Mouse (Mus musculus) forebrain, embryonic 14.5 days (tissue): Measurements from ENCODE around the gene Gm10775. TPM values are rescaled to one million over a fixed set of nuclear protein-coding genes. Genes with fewer than 3 reads are reported as not detected.

ENCODE experiments used
- ATAC-seq: fragments of 200-750 bp; cut with Nextera tagmentation; 2 replicates; pipeline ENCODE4 v1.8.0; 2017; ENCODE audit warnings: mild to moderate bottlenecking, moderate library complexity
- DNase-seq: peaks from one replicate; pipeline ENCODE4 v3.0.0-alpha.2; 2015; ENCODE audit warnings: low spot score
- H3K27ac ChIP-seq: fragments of 300-500 bp; sonication (generic); 2 replicates; pipeline ENCODE4 v1.5.1; 2014; ENCODE audit warnings: low read depth, mild to moderate bottlenecking, control low read depth, low read length, moderate library complexity
- H3K27me3 ChIP-seq: fragments of 300-500 bp; sonication (generic); replicated peaks from 2 replicates; pipeline ENCODE4 v1.6.1; 2014; ENCODE audit warnings: low read length, control low read depth, mixed read lengths; ENCODE audit not compliant: control insufficient read depth, insufficient read depth
- H3K36me3 ChIP-seq: fragments of 300-500 bp; sonication (generic); 2 replicates; pipeline ENCODE4 v1.6.1; 2014; ENCODE audit warnings: low read length, control low read depth; ENCODE audit not compliant: control insufficient read depth, insufficient read depth
- H3K4me1 ChIP-seq: fragments of 300-500 bp; sonication (generic); 2 replicates; pipeline ENCODE4 v1.6.1; 2014; ENCODE audit warnings: antibody characterized with exemption, low read length, control low read depth; ENCODE audit not compliant: control insufficient read depth, insufficient read depth
- H3K4me2 ChIP-seq: fragments of 300-500 bp; sonication (generic); 2 replicates; pipeline ENCODE4 v1.6.1; 2014; ENCODE audit warnings: mild to moderate bottlenecking, control low read depth, low read length
- H3K4me3 ChIP-seq: fragments of 300-500 bp; sonication (generic); 2 replicates; pipeline ENCODE4 v1.5.1; 2014; ENCODE audit warnings: low read depth, low read length, control low read depth
- H3K9ac ChIP-seq: fragments of 300-500 bp; sonication (generic); 2 replicates; pipeline ENCODE4 v1.6.1; 2014; ENCODE audit warnings: mild to moderate bottlenecking, low read length, control low read depth, moderate library complexity
- H3K9me3 ChIP-seq: fragments of 300-500 bp; sonication (generic); replicated peaks from 2 replicates; pipeline ENCODE4 v1.6.1; 2016; ENCODE audit warnings: low read length, control low read depth, mixed read lengths; ENCODE audit not compliant: control insufficient read depth
- WGBS: fragments of 180-500 bp; shearing (Covaris S2); extraction: QIAGEN DNeasy Blood & Tissue Kit; methylation state at CpG from one replicate; pipeline ENCODE4 v1.1.7; 2014; 5-methylcytosine and 5-hydroxymethylcytosine counted together
- polyA plus RNA-seq: library from polyadenylated mRNA; unstranded; fragments of >200 nt; fragmentation: Nextera tagmentation; extraction: Ambion mirVana; gene quantifications from 2 replicates; pipeline ENCODE4 v1.2.1, GENCODE M21; 2014

The Gm10775 gene
- polyA plus RNA-seq, 1 experiment from 2014 or later, result 0.14 TPM

DNA sequence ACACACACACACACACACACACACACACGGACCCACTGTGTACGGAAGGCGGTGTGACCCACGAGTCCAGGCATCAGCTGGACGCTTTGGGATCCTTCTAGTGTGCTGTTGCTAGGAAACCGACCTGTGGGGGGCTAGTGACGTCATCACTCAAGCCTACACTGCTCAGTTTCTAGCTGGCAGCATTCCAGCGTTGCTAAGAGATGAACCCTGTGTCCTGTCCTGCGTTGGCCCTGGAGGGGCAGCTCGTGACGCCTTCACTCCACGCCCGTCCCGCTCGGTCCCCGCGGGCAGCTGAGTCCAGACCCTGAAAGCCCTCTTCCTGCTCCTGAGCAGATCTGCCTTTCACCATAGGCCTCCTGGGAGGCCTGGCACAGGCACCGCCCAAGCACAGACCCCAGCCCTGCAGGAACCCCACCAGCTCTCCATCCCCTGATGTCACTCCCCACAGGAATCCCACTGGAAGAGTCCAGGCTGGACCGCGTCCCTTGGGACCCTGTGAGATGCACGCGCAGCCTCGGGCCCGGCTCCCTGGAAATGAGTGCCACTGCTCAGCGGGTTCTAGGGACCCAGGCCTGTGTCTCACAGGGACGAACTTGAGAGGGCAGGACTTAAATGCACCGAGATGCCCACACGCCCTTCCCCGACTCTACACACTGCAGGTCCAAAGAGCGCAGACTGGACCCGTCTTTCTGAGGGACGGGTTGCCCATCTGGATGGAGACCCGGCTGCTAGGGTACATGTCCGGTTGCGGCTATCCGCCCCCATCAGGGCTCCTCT lies 974 bp upstream of the Gm10775 start:
- peak; percentile 82 for ATAC-seq

DNA sequence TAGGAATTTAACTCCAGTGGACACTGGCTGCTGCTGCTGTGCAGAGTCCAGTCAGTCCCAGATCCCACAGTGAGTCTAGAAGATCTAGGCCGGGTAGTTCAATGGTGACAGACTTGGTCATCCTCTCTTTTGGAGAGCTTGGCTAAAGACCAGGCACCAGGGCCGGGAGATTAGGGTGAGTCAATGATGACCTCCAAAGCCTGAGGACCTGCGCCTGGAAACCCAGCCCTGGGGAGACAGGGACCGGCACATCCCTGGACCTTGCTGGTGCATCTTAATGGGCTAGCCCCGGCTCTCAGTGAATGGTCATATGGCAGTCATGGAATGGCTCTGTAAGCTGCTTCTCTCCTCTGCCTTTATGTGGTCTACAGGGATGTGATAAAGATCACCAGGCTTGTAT lies 2.7 kb downstream of the Gm10775 start:
- H3K27me3 ChIP-seq, result no peaks in the 10 kb centered on the region
- ATAC-seq, result no peak
- no peak overlapping the region for H3K4me2 ChIP-seq
- H3K9ac ChIP-seq, result no peak overlapping the region
- H3K9me3 ChIP-seq, result peaks cover 78% of the 10 kb centered on the region
- H3K27ac ChIP-seq, result no peak overlapping the region
- no peak for DNase-seq
- no peaks in the 10 kb centered on the region for H3K4me1 ChIP-seq
- H3K36me3 ChIP-seq, result no peaks in the 10 kb centered on the region
- 98% methylated on average over 5 of the region's 5 CpGs for whole genome bisulfite sequencing
- no peak overlapping the region for H3K4me3 ChIP-seq

More for the DNA sequence above, 974 bp upstream of the Gm10775 start:
- Histone ChIP-seq H3K27me3 (no peaks in the 10 kb centered on the region), H3K36me3 (no peaks in the 10 kb centered on the region), H3K4me1 (no peaks in the 10 kb centered on the region), H3K4me3 (0 out of 2 replicates have a peak overlapping the region, but pooled peaks have one; percentile 6), H3K9ac (no peak overlapping the region), H3K4me2 (peak overlapping the region; percentile 36), H3K27ac (no peak overlapping the region), H3K9me3 (peaks cover 59% of the 10 kb centered on the region)
- DNase-seq, result peak; percentile 70
- 32% methylated on average over 36 of the region's 36 CpGs for WGBS

DNA sequence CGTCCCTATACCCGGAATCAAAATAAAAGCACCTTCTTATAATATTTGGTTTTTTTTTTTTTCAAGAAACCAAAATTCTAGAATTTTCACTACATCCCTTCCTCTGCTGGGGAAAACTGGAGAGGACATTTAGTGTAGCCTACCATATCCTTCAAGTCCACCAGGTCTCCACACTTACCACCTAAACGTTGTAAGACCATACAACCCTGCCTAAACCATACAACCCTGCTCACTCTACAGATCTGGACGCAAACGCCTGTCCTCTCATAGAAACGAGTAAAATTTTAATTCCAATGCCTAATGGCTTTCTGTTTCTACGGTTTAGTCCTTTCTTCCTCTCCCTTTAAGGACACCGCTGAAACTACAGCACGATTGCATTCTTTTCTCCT lies 18.6 kb downstream of the Gm10775 start:
- H3K4me2 ChIP-seq, result peak overlapping the region; percentile 58
- H3K4me1 ChIP-seq, result 0 out of 2 replicates have a peak, but pooled peaks cover 2% of the 10 kb centered on the region
- H3K36me3 ChIP-seq, result peaks cover 8% of the 10 kb centered on the region; the same call in 1 of the 2 replicates
- 15% methylated on average over 9 of the region's 9 CpGs for WGBS
- peaks cover 16% of the 10 kb centered on the region for H3K9me3 ChIP-seq
- H3K9ac ChIP-seq, result peak overlapping the region; percentile 77
- peak; percentile 43 for ATAC-seq
- no peak for DNase-seq
- no peaks in the 10 kb centered on the region for H3K27me3 ChIP-seq
- peak overlapping the region; percentile 85; the same call in 1 of the 2 replicates for H3K27ac ChIP-seq
- peak overlapping the region; percentile 59 for H3K4me3 ChIP-seq

DNA sequence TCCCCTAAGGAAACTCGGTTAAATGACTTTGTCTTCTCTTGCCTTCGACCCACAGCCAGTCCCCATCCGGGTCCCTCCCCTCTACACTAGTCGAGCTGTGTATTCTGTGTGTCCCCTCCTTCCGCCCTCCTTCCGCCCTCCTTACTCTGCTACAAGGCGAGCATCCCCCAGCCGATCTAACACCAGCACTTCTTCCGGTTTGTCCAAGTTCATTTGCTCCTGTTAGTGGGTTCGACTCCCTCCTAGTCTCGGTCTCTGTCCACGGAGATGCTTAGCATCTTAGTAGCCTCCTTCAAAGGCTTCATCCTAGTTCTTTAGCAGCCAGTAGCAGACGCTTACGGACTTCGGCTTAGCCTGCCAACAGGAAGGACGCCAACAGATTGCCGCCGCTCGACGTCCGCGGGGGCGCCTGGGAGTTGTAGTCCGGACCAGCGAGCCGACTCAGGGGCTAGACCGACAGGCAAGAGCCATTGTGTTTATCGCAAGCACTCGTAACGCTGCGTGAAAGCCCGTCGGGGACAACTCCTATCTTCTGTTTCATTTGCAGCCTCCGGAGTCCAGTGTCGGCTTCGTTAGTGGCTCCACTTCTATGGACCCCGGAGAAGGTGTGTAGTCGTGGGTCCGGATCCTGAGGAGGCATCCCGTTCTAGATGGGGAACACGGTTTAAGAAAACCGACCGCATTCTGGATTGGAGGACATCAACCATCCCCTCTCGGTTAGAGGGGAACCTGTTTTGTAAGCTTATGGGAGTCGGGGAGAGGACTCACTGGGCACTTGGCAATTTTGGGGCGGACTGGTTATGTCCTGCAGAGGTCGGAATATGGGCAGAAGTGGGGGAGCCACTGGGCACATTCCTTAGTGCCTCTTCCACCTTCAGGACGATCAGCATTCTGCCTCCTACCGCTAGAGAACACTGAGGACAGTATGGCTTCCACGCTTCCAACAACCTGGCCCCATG lies 19.3 kb downstream of the Gm10775 start, which contains the start of gene Zfp369:
Zfp369 (plus strand) TSS at position 432 of the 959 bp plus-strand sequence.
- no peaks in the 10 kb centered on the region for H3K27me3 ChIP-seq
- DNase-seq (peak; percentile 97), ATAC-seq (peak; percentile 98)
- peaks cover 8% of the 10 kb centered on the region; the same call in 1 of the 2 replicates for H3K36me3 ChIP-seq
- H3K4me2 ChIP-seq, result peak within 1 kb of the TSS; percentile 58
- peak within 1 kb of the TSS; percentile 77 for H3K9ac ChIP-seq
- H3K4me3 ChIP-seq, result peak within 1 kb of the TSS; percentile 59
- under 1% methylated on average over 50 of the region's 50 CpGs for WGBS
- peak within 1 kb of the TSS; percentile 85 for H3K27ac ChIP-seq
- 0 out of 2 replicates have a peak, but pooled peaks cover 2% of the 10 kb centered on the region for H3K4me1 ChIP-seq
- H3K9me3 ChIP-seq, result peaks cover 10% of the 10 kb centered on the region; the same call in 1 of the 2 replicates

DNA sequence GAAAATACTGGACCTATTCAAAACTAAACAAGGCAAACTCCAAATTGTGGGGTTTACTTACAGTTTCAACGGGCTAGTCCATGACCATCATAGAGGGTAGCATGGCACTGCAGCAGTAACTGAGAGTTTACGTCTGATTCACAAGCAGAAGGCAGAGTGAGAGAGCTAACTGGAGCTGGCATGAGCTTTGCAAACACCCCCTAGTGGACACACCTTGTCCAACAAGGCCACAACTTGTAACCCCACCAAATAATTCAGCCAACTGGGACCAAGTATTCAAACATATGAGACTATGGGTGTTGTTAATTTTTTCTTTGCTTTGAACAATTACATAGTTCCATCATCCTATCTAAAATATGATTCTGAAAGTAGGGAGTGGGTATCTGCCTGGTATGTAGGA lies 27.4 kb downstream of the Gm10775 start:
- Histone ChIP-seq H3K36me3 (peaks cover 60% of the 10 kb centered on the region), H3K4me1 (no peaks in the 10 kb centered on the region), H3K27ac (no peak overlapping the region), H3K4me2 (no peak overlapping the region), H3K27me3 (no peaks in the 10 kb centered on the region), H3K4me3 (no peak overlapping the region), H3K9me3 (peaks cover 66% of the 10 kb centered on the region), H3K9ac (no peak overlapping the region)
- 91% methylated on average over 2 of the region's 2 CpGs for WGBS
- ATAC-seq (no peak), DNase-seq (no peak)

DNA sequence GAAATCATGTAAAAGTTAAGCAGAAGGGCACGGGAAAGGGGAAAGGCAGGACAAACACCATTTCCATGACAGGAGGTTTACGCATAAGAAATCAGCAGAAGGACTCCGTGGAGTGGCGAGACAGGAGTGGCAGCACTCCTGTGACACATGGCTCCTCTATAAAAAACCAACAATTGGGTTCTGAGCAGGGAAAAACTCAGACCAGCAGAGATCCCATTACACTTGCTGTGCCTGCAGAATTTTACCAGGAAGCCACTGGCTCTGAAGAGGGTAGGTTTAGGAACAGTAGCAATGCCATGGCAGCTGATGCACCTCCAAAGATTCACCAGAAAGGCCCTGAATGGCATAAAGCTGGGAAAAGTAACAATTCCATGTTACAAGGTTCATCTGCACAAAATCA lies 37.0 kb downstream of the Gm10775 start:
- Histone ChIP-seq H3K4me2 (no peak overlapping the region), H3K36me3 (peaks cover 63% of the 10 kb centered on the region), H3K27me3 (no peaks in the 10 kb centered on the region), H3K9me3 (peaks cover 59% of the 10 kb centered on the region), H3K4me3 (no peak overlapping the region), H3K9ac (no peak overlapping the region), H3K27ac (no peak overlapping the region), H3K4me1 (no peaks in the 10 kb centered on the region)
- ATAC-seq (no peak), DNase-seq (no peak)
- 94% methylated on average over 4 of the region's 4 CpGs for WGBS

Other genes with a start within 250 kb of the Gm10775 start
- not detected in 2 replicates for gene Spata31d1c, start 226.5 kb upstream of the Gm10775 start, polyA plus RNA-seq
- not detected in 2 replicates for gene Prss47, start 206.8 kb upstream of the Gm10775 start, polyA plus RNA-seq
- 33.6 and 36.3 TPM in 2 replicates for gene Mfsd14b, start 146.6 kb upstream of the Gm10775 start, polyA plus RNA-seq
- gene Olfr465-ps1, start 121.5 kb upstream of the Gm10775 start, polyA plus RNA-seq, result not detected in 2 replicates
- gene Olfr466, start 109.3 kb upstream of the Gm10775 start, polyA plus RNA-seq, result not detected in 2 replicates
- not detected in 2 replicates for gene Nlrp4f, start 53.6 kb upstream of the Gm10775 start, polyA plus RNA-seq
- gene Zfp369, start 19.3 kb downstream of the Gm10775 start, polyA plus RNA-seq, result 17.6 and 21.4 TPM in 2 replicates